Mouse (Mus musculus): Measurements from ENCODE around the gene Acad11.
A peak's percentile ranks its signal among the peaks of the same experiment; 100 is the strongest.

The Acad11 gene

DNA sequence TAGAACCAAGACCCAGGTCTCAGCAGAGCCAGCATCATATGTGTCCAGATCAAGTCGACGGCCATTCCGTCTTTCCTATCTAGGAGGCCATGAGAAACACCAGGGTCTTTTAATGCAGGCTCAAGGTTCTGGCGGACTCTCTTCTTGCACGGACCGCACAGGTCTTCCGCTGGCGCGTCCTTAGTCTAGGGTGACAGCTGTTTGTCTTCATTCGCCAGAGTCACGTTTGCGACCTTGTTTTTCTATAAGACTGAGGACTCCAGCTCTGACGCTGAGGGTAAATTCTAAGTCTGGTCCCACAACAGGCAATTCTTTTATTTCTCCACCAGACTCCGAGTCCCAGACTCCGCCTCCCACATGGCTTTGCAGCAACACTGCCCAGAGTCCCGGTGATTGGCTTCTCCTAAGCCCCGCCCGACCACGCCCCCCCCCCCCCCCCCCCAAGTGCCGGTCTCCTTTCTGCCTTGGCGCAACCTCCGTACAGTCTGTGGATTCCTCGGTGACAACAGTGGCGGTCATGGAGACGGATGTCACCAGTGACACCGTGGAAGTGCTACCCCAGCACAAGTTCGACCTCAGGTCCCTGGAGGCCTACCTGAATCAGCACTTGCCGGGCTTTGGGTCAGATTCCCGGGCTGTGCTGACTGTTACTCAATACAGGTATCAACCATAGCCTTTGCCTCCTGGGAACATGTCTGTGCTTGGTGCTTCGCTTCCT, at the start of gene Acad11:
Gene Acad11 (plus strand): TSS at position 134 of the 718 bp plus-strand sequence.
- peak; percentile 97 for DNase-seq (ENCODE audit: inconsistent ontology term)

DNA sequence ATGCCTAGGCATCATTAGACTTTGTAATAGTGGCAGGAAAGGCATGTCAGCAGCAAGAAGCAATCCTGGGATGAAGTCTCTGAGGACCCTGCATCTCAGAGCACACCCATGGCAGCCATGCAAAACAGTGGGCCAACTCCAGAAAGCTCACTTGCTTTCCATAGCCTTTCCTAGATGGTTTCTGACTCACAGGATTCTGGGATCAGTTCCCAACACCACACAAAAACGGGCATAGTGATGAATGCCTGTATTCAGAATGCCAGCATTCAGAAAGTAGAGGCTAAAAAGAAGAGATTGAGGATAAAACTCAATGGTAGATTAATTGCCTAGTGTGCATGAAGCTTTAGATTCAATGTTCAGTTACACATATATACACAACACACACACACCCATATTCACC, 48.7 kb upstream of the Acad11 start:
- peak; percentile 51 for DNase-seq (ENCODE audit: inconsistent ontology term)

DNA sequence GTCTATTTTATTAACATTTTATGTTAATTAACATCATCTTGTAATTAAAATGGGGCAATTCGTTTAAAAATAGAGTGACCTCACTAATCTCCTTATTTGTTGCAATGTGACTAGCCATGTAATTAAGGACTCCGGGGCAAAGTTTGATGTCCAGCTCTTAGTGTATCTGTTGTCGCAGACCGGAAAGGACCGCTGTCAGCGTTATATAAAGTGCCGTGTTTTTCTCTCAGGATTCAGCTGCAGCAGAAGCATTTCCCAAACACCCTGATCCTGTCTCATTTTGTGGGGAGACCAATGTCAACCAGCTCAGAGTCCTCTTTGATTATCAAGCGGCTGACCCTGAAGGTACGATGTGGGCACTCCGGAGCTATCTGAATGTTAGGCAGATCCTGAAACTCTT, 42.2 kb upstream of the Acad11 start:
- DNase-seq (ENCODE audit: inconsistent ontology term), result no peak

DNA sequence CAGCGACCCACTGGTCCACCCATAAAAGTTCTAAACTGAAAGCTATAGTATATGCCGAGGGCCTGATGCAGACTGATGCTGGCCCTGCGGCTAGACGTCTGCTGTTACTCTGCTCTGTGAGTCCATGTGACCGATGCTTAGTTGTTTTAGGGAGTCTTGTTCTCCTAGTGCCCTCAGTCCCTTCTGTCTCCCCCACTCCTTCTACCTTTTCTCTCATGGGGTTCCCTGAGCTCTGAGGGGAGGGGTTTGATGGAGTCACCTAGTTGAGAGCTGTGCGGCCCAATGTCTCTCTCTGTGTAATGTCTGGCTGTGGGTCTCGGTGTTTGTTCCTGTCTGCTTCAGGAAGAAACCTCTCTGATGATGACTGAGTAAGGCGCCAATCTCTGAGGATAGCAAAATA, 36.0 kb upstream of the Acad11 start:
- no peak for DNase-seq (ENCODE audit: inconsistent ontology term)

DNA sequence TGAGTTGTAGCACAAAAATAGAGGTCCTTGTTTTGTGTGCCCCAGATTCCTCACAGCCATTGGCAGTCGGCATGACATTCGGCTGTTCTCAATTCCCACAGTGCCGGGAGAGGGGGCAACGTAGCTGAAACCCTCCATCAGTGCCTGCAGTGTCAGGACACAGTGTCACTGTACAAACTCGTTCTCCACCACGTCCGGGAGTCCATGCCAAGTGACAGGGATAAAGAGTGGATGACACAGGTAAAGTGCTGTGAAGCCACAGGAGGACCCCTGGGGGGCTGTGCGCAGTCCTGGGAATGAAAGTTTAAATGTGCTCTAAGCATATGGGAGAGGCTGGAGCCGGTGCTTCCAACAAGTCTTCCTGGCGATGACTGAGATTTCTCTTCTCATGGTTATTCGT, 33.3 kb upstream of the Acad11 start:
- no peak for DNase-seq (ENCODE audit: inconsistent ontology term)

DNA sequence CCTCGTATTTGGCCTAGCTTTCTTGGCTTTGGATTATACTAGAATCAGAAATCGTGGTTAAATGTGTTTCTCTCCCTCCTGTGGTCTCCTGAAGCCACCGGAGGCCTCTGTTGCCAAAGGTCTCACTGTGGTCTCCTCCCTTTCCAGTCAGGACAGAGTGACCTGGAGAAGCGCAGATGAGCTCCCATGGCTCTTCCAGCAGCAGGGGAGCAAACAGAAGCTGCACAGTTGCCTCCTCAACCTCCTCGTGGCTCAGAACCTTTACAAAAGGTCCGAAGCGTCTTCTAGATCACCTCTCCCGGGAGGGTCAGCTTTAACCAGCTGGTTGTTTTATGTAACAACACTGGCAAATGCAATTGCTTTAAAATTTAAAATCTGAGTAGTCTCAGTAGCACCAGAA, 28.9 kb upstream of the Acad11 start:
- DNase-seq (ENCODE audit: inconsistent ontology term), result no peak

DNA sequence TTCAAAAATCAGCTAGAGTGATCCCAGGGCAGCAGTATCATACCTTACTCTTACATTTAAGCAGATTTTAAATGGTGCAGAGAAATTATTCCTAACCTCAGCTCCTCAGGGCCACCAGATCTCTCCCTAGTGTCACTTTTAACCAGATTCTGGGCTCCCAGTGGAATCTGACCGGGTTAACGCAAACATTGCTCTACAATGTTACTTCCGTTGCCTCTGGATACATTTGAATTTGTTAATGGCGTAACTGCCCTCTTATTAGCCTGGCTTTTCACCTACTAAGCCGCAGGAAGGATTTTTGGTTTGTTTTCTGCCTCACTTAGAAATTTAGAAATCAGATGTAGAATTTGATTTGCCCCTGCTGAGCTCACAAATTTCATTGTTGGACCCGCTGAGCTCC, 28.5 kb upstream of the Acad11 start:
- no peak for DNase-seq (ENCODE audit: inconsistent ontology term)

DNA sequence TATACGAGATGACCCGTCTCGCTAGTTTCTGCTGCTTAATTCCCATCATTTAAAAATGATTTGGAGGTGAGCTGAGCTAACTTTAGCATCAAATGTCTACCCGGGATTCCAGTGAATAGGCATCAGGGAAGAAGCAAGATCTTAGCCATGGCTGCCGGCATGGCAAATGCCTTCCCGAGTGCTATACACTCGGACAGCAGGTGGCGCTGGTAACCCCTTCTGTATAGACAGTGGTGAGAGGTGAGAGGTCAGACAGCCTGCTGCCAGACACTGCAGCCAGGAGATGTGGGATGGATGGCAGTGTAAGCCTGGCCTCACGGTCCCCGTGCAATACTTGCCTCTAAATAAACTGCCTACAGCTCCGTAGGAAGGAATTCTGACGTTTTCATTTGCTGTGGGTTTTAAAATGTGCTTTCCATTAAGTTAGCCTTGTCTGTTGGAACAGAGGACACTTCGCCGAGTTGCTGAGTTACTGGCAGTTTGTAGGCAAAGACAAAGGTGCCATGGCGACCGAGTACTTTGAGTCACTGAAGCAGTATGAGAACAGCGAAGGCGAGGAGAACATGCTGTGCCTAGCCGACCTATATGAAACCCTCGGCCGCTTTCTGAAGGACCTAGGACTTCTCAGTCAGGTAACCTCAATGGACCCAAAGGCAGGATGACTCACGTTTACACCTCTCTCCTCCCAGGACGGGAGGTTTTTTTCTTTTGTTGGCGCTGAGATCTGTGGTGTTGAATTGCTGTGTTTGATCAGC, 27.7 kb upstream of the Acad11 start:
- peak; percentile 24 for DNase-seq (ENCODE audit: inconsistent ontology term)

DNA sequence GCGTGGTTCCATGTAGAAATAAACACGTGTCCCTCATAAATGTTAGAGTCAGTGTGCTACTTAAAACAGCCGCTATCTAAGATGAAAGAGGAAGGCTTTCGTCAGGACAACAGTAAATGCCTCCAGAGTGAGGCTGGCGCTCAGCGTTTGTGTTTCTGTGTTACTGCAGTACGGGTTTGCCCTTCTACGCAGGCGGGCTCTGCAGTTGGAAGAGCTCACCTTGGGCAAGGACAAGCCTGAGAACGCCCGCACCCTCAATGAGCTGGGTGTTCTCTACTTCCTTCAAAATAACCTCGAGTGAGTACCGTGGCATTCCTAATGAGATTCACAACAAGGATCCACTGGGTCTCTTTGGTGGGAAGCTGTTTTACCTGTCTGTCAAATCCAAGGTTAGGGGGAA, 24.9 kb upstream of the Acad11 start:
- no peak for DNase-seq (ENCODE audit: inconsistent ontology term)

DNA sequence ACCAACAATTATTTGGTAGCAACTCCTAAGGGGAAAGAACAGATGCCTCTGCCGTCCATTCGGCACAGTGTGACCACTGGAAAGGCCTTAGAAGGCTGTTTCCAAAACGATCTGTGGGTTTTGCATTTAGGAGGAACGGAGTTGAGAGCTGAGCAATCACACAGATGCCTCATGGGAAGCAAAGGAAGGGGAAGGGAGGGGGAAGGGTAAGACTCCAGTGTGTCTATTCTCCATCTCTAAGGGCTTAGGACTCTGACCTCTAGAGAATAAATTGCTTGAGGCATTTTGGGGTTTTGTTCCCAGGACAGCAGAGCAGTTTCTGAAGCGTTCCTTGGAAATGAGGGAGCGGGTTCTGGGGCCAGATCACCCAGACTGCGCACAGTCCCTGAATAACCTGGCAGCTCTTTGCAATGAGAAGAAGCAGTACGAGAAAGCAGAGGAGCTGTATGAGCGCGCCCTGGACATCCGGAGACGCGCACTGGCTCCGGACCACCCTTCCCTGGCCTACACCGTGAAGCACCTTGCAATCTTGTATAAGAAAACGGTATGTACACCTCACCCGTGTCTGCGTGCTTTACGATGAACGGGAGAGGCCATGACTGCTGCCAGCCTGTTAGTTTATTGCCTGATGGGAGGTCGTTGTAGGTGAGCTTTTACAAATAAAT, 24.0 kb upstream of the Acad11 start:
- no peak for DNase-seq (ENCODE audit: inconsistent ontology term)

DNA sequence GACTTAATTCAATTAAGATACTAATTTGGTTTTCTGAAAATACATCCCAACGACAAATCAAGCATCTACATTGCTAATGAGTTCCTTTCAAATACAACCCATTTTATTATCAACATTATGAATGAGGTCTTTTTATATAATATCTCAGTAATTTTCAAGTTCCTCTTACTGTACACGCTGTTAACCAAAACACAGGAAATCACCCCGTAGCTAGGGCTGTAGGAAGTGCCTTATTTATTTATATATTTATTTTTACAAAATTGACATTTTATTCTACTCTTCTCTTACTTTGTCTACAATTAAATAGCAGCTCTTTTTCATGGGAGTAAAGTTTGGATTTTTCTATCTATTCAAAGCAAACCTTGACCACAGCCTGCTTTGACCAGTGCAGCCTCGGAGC, 23.4 kb upstream of the Acad11 start:
- DNase-seq (ENCODE audit: inconsistent ontology term), result no peak

DNA sequence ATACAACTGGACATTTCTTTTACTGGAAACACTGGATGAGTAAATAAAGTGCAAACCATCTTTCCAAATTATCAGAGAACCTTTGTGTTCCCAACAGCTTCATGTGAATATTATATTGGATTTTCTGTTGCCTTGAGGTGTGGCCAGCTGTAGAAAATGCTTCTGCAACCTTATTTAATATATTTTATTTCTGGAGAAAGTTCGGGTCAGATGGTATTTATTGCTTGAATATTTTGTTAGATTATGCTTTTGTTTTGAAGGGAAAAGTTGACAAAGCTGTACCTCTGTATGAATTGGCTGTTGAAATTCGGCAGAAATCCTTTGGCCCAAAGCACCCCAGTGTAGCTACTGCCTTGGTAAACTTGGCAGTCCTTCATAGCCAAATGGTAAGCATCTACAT, 22.8 kb upstream of the Acad11 start, which contains the start of gene Gm28305:
Gene Gm28305 (plus strand): TSS at position 301 of the 400 bp plus-strand sequence.
- DNase-seq (ENCODE audit: inconsistent ontology term), result no peak

DNA sequence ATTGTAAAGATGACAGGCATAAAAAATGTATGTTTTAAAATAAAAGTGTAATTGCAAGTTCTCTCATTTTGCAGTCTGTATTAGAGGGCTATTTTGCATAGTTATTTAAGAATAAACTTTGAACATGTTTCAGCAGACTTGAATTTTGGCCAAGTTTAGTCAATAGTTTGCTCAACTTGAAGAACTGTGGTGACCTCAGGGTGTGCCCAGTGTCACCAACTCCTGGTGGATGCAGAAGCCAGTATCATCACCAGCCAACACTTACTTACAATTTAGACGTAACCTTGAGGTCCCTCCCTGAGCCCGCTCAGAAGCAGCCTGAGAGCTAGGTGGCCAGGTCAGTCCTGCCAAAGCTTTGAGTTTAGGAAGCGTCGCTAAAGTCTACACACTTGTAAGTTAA, 19.5 kb upstream of the Acad11 start:
- DNase-seq (ENCODE audit: inconsistent ontology term), result no peak

DNA sequence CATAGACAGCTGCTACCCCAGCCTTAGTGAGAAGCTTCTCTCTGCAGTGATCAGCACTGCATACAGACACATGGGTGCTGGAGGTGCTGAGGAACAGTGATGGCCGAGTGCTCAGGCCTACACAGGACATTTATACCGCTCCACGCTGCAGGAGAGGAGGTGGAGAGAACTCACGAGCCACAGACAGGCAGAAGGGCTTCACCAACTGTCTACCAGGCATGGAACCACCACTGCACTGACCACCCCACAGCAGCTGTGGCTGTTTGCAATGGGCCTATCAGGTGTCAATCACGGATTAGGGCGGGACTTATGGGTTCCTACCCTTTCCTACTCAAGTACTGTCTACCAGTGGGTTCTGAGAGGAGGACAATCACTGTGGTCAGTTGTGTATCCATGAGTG, 12.1 kb upstream of the Acad11 start:
- DNase-seq (ENCODE audit: inconsistent ontology term), result no peak

DNA sequence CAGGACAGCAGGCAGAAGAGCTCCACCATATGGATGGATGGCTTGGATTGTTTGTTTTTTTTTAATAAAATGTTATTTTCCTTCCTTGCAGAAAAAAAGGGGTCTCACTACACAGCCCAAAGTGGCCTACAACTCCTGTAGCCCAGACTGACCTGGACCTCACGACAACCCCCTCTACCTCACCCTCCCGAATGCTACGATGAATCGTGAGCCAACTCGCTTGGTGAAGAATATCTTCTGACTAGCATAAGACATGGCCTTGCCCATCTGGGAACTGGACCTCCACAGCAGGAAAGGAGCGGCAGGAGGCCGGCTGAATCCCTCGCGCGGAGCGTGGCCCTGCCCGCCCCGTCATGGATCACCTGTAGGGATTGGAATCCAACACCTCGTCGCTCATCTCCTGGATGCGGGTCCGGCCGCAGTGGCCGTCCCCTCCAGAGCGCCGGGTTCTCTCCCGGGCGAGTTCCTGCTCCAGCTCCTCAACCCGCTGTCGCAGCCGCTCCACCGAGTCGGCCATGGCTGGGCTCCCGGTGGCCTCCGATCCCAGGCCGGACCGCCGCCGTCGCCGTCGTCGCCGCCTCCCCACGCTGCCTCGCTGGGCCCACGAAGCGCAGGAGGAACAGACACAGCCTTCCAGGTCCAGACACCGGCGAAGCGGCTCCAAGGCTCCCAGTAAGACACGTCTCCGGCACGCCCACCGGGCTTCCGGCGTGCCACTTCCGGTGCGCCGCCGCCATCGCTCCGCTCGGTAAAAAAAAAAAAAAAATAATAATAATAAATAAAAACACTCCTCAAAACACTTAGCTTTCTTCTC, 540 bp upstream of the Acad11 start, which contains the start of gene Uba5:
Gene Uba5 (minus strand): TSS at position 705 of the 814 bp plus-strand sequence.
- no peak for DNase-seq (ENCODE audit: inconsistent ontology term)

DNA sequence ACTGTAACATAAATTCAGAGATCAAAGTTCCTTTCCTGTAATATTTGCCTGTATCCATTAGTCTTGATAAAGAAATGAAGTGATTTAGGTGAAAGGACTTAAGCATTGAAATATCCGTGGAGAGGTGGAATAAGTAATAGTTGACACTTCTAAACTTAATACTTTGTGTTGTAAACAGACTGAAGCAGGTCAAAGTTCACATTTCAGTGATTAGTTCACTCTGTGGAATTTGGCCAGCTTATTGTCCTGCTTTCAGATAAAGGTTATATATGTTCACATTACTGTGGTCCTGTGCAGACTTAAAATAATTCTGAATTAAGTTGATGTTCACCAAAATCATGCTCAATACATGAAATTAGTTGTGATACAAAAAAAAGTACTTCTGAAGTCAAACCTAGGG, 1.4 kb downstream of the Acad11 start:
- no peak for DNase-seq (ENCODE audit: inconsistent ontology term)

DNA sequence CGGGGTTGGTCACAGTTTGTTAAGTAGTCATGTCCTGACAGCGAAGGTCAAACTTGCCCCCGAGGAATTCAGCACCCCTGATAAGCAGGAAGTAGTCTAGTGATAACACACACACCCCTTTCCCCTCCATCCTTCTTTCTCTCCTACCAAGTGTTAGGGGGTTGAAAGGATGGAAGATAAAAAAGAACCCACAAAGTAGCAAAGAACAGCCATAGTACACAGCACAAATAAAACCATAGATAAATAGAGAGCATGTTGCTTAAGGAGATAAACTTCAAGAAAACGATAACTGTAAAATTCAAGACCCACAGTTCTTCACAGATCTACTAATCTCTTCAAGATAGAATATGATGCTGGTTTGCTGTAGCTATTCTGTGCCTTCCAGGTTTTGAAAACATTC, 7.1 kb downstream of the Acad11 start:
- DNase-seq (ENCODE audit: inconsistent ontology term), result no peak

DNA sequence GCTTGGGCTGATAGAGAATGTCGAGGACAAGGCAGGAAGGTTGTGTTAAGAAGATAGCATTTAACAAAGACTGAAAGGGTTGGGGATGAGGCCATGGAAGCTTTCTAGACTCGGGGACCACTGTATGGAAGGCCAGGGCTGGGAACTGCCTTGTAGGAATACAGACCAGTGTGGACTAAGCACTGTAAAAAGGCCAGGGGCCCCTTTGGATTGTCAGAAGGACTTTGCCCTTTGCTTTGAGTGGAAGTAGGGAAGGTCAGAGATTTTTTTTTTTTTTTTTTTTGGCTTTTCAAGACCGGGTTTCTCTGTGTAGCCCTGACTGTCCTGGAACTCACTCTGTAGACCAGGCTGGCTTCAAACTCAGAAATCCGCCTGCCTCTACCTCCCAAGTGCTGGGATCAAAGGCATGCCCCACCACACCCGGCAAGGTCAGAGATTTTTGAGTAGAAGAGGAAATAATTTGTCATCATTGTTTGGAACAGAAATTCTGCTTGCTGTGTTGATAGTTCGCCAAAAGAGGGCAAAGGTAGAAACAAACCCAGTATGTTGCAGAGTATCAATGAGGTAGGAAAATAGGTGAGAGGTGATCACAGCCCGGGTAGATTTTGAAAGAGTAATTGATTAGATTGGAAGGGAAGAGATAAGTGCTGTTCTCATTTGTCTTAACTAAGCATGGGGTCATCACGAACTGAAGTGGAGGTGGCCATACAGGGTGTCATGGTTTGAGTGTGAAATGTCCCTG, 7.9 kb downstream of the Acad11 start:
- DNase-seq (ENCODE audit: inconsistent ontology term), result no peak

DNA sequence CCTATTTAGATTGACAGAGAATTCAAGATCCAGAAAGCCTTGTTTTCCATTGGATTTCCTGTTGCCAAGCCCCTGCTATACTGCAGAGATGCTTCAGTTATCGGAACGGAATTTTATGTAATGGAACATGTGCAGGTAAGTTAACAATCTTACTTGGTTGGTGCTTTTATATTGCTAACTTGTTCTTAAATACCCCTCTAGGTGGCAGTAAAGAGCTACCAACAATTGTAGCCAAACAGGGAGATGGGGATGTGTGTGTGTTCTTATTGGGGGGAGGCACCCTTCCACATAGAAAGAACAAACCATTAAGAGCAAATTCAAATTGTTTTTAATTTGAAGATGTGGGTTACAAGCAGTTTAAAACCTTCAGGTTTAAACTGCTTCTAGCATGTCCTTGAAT, 12.6 kb downstream of the Acad11 start:
- DNase-seq (ENCODE audit: inconsistent ontology term), result no peak

DNA sequence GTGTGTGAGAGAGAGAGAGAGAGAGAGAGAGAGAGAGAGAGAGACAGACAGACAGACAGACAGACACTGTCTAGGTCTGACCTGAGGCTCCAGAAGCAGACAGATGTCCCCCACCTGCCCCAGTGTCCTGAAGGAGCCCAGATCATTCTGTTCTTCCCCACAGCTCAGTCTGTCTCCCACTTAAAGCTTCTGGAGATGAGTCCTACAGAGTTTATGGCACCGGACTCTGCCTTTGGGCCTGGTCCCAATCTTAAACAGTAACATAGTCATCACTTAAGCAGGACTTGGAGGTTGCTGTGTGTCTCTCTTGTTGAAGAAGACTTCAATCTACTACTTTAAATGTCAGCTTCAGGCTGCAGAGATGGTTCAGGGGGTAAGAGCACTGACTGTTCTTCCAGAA, 15.6 kb downstream of the Acad11 start:
- DNase-seq (ENCODE audit: inconsistent ontology term), result no peak

DNA sequence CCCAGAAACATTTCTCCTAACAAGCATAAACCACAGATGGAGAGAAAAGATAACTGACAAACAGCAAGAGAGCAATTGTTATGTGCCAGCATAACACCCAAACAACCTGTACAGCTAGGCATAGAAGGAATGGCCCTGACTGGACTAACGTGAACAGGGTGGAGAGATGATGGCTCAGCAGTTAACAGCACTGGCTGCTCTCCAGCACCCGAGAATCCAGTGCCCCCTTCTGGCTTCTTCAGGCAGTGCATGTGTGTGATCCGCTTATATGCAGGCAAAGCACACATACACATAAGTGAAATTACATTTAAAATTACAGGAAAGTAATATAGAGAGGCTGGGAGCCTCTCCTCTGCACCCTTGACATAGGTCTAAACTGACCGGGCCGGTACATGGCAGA, 16.2 kb downstream of the Acad11 start:
- no peak for DNase-seq (ENCODE audit: inconsistent ontology term)

Data from Muller cell, postnatal 12 days (primary cell).